Mouse (Mus musculus): ENCODE measurements around the gene Ift88. TPM values are rescaled to one million over a fixed set of nuclear protein-coding genes. Genes with fewer than 3 reads are reported as not detected.

The Ift88 gene
- polyA plus RNA-seq (2012; rRNA removed): 8.1 and 8.6 TPM in 2 replicates

GRCm38 (mm10) chr14:57423432-57424211, at the start of gene Ift88:
Gene Ift88 (plus strand): TSS chr14:57424062.
- DNase-seq (ENCODE audit: low read depth): peak; percentile 34

GRCm38 (mm10) chr14:57375205-57375604, 48.7 kb upstream of the Ift88 start:
- DNase-seq (ENCODE audit: low read depth): no peak

- DNase-seq (ENCODE audit: low read depth): no peak
Measured at GRCm38 (mm10) chr14:57376016-57376415, 47.8 kb upstream of the Ift88 start.

GRCm38 (mm10) chr14:57376956-57377355, 46.9 kb upstream of the Ift88 start:
- no peak for DNase-seq (ENCODE audit: low read depth)

- no peak for DNase-seq (ENCODE audit: low read depth)
Measured at GRCm38 (mm10) chr14:57377531-57377930, 46.3 kb upstream of the Ift88 start.

- DNase-seq (ENCODE audit: low read depth): no peak
Measured at GRCm38 (mm10) chr14:57385667-57386066, 38.2 kb upstream of the Ift88 start.

- DNase-seq (ENCODE audit: low read depth): no peak
Measured at GRCm38 (mm10) chr14:57386758-57387561, 36.9 kb upstream of the Ift88 start.

GRCm38 (mm10) chr14:57391621-57392020, 32.2 kb upstream of the Ift88 start:
- no peak for DNase-seq (ENCODE audit: low read depth)

- DNase-seq (ENCODE audit: low read depth): no peak
Measured at GRCm38 (mm10) chr14:57392278-57392677, 31.6 kb upstream of the Ift88 start.

- DNase-seq (ENCODE audit: low read depth): no peak
Measured at GRCm38 (mm10) chr14:57395470-57395869, 28.4 kb upstream of the Ift88 start.

- DNase-seq (ENCODE audit: low read depth): no peak
Measured at GRCm38 (mm10) chr14:57397221-57397620, 26.6 kb upstream of the Ift88 start.

- peak; percentile 65 for DNase-seq (ENCODE audit: low read depth)
Measured at GRCm38 (mm10) chr14:57398065-57398757, 25.7 kb upstream of the Ift88 start, which contains the start of gene Cryl1. Gene Cryl1 (minus strand): TSS chr14:57398529.

- DNase-seq (ENCODE audit: low read depth): no peak
Measured at GRCm38 (mm10) chr14:57398813-57399427, 24.9 kb upstream of the Ift88 start.

GRCm38 (mm10) chr14:57402815-57403214, 21.0 kb upstream of the Ift88 start:
- DNase-seq (ENCODE audit: low read depth): no peak

- no peak for DNase-seq (ENCODE audit: low read depth)
Measured at GRCm38 (mm10) chr14:57407039-57407987, 16.5 kb upstream of the Ift88 start.

- DNase-seq (ENCODE audit: low read depth): no peak
Measured at GRCm38 (mm10) chr14:57408100-57408499, 15.8 kb upstream of the Ift88 start.

GRCm38 (mm10) chr14:57409106-57409505, 14.8 kb upstream of the Ift88 start:
- no peak for DNase-seq (ENCODE audit: low read depth)

- DNase-seq (ENCODE audit: low read depth): no peak
Measured at GRCm38 (mm10) chr14:57412166-57412565, 11.7 kb upstream of the Ift88 start.

- DNase-seq (ENCODE audit: low read depth): no peak
Measured at GRCm38 (mm10) chr14:57417187-57417586, 6.7 kb upstream of the Ift88 start.

GRCm38 (mm10) chr14:57424212-57424561, 325 bp downstream of the Ift88 start:
- DNase-seq (ENCODE audit: low read depth): no peak

- DNase-seq (ENCODE audit: low read depth): no peak
Measured at GRCm38 (mm10) chr14:57430451-57430850, 6.6 kb downstream of the Ift88 start.

Measured in gonadal fat pad, adult 2 months (tissue).